Mouse (Mus musculus) CH12F3 (cell line): ENCODE data around the gene Morn1.

Experiments
- in situ Hi-C: fragments of 300-500 bp; cut with MboI; formaldehyde crosslinking; loops from 2 replicates; pipeline ENCODE4 v1.14.3; 2020; ENCODE audit warnings: low sequenced_read_pairs

Gene Morn1

GRCm38 (mm10) chr4:155134686-155135172 is 48.4 kb downstream of the Morn1 start:
- in situ Hi-C loops: no loop called here

- in situ Hi-C loops: no loop called here
These were observed 49.7 kb downstream of the Morn1 start for GRCm38 (mm10) chr4:155135909-155136585.

- in situ Hi-C loops: no loop called here
These were observed 51.5 kb downstream of the Morn1 start for GRCm38 (mm10) chr4:155137891-155138290.

GRCm38 (mm10) chr4:155138451-155138850 is 52.1 kb downstream of the Morn1 start:
- in situ Hi-C loops: no loop called here

- in situ Hi-C loops: no loop called here
These were observed 53.1 kb downstream of the Morn1 start for GRCm38 (mm10) chr4:155139281-155140045.

- in situ Hi-C loops: no loop called here
These were observed 53.8 kb downstream of the Morn1 start for GRCm38 (mm10) chr4:155140150-155140549.

GRCm38 (mm10) chr4:155140795-155141265 is 54.5 kb downstream of the Morn1 start:
- in situ Hi-C loops: no loop called here

GRCm38 (mm10) chr4:155142836-155143235 is 56.5 kb downstream of the Morn1 start:
- in situ Hi-C loops: no loop called here

- in situ Hi-C loops: no loop called here
These were observed 57.0 kb downstream of the Morn1 start for GRCm38 (mm10) chr4:155143411-155143810.

- in situ Hi-C loops: no loop called here
These were observed 57.6 kb downstream of the Morn1 start for GRCm38 (mm10) chr4:155143871-155144502.

GRCm38 (mm10) chr4:155144548-155145180 is 58.3 kb downstream of the Morn1 start:
- in situ Hi-C loops: no loop called here

- in situ Hi-C loops: no loop called here
These were observed 59.9 kb downstream of the Morn1 start for GRCm38 (mm10) chr4:155146107-155146823.

- in situ Hi-C loops: no loop called here
These were observed 62.1 kb downstream of the Morn1 start for GRCm38 (mm10) chr4:155148453-155148852.

- in situ Hi-C loops: no loop called here
These were observed 62.7 kb downstream of the Morn1 start for GRCm38 (mm10) chr4:155148910-155149698.

GRCm38 (mm10) chr4:155149941-155150275 is 63.5 kb downstream of the Morn1 start:
- in situ Hi-C loops: no loop called here

GRCm38 (mm10) chr4:155150276-155151113 is 64.1 kb downstream of the Morn1 start:
- in situ Hi-C loops: no loop called here

GRCm38 (mm10) chr4:155151221-155151788 is 64.9 kb downstream of the Morn1 start:
- in situ Hi-C loops: no loop called here

GRCm38 (mm10) chr4:155151845-155152244 is 65.5 kb downstream of the Morn1 start:
- in situ Hi-C loops: no loop called here

- in situ Hi-C loops: no loop called here
These were observed 66.1 kb downstream of the Morn1 start for GRCm38 (mm10) chr4:155152476-155152875.
